Mouse (Mus musculus) frontal cortex, postnatal 14 days (tissue): ENCODE data around the gene Cdk5r1.
A peak's percentile ranks its signal among the peaks of the same experiment; 100 is the strongest.

Experiments used
- DNase-seq, 2 experiments: peaks; one replicate each; pipeline ENCODE4 v3.0.0; 2022; ENCODE audit warnings: low spot score in 2 of 2

Gene Cdk5r1

DNA sequence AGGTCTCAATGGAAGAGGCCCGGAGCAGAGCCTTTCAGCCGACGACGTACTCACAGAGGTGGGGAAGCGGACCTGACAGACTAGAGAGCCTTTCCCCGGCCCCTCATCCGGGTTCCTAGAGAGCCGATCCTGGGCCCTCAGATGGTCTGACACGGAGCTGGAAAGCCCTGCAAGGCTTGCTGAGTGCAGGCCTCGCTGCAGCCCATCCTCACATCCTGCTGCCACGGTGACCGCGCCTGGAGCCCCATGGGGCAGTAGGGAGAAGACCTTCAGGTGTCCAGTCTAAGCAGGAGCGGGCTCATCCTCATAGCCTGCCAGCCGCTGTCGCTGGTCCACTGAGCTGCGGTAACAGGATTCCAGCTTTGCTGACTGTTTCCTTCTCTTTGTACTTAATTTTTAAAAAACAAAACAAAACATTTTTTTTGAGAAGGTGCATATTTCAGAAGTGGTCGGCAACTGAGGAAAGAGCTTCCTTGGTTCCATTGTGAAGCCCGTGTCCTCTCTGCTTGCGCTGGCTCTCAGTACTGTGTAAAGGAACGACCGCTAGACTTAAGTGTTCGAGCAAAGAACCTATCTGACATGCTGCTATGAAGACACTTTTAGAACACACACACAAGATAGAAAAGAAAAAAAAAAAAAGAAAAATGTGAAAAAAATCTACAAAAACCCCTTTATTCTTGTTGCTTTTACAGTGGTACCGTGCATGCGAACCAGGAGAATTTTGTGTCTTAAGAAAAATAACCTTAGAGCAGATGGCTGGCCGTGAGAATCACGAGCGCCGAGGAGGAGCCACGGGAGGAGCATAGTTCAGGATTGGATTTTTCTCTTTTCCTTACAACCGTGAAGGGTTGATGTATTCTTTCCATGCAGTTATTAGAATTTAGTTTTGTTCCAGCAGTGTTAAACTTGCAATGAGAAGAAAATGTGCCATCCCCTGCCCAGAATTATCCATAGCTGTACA, 3.4 kb downstream of the Cdk5r1 start:
- DNase-seq, result no peak

DNA sequence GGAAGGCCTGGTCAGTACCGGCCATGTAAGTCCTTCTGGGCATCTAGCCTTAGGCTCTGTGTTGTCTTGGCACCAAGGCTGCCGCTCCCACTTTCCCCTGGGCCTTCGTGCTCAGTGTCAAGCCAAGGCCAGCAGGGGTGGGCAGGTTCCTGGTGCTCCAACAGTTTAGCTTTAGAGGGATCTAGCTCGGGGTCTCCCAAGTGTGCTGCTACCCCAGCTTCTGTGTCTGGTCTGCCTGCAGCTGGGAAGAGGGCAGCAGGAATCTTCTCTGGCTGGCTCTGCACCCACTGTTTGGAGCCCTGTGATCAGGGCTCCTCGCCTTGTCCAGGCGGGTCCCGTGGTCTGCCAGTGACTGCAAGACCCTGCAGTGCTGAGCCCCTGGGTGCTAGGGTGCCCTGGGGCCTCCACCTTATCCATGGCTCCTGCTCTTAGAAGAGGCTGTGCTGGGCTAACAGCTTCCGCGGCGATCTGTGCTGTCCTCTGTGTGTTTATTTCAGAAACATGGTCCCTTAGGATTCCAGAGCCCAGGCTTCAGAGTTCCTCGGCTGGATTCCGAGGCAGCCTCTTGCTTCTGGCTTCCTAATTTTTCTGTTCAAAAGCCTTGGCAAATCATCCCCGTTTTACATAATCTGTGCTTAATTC, 4.7 kb downstream of the Cdk5r1 start:
- no peak for DNase-seq

DNA sequence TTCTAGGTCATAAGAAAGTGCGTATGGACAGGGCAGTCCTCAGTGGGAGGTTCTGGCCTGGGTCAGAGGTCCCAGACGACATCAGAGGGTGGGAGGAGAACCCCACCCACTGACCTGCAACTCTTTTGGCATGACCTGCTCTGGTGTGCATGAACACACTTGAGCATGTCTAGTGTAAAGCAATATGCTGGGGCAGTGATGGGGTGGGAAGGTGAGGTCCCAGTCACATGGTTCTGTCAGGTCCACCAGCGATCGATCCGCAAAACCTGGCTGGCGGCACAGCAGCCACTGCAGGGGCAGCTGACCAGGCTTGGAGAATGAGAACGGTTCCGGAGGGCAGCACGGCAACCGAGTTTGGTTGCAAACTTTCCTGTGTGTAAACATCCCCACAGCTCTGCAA, 5.5 kb downstream of the Cdk5r1 start:
- DNase-seq, result no peak

DNA sequence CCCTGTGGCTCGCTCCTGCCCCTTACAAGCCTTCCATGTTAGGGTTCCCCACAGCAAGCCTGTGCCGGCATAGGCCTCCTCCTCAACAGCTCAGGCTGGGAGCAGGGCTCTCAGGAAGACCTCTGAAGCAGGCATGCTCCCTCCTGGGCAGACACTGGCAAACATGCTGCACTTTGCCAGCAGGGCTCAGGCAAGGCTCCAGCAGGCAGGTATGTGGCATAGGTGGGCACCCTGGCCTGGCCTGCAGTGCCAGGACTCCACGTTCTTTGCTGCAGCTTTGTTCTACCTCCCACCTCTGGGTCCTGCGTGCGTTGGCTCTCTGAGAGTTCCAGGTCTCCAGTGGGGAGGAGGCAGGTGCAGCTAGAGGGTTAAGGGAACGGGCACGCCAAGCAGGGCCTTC, 6.1 kb downstream of the Cdk5r1 start:
- no peak for DNase-seq

DNA sequence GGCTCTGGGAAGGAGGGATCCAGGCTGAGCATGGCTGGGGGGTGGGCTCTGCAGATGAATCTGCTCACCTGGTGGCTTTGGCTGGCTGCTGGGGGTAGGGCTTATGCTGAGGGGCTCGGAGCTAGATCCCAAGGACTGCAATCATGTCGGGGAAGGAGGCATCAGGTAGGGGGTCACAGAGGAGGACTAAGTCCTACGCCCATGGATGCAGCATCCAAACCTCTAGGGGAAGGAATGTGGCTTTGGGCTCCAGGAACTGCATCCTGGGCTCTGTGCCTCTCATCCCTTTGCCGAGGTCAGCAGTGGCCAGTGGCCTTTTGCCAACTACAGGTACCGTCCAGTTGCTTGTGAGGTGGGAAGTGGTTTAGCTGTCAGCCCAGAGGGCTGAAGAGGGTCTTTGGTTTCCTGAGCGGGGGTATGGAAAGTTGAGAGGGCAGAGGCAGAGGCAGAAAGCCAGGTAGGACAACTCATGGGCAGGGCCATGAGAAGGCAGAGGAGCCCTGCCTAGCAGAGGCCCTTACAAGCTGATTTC, 6.8 kb downstream of the Cdk5r1 start:
- DNase-seq, result no peak

DNA sequence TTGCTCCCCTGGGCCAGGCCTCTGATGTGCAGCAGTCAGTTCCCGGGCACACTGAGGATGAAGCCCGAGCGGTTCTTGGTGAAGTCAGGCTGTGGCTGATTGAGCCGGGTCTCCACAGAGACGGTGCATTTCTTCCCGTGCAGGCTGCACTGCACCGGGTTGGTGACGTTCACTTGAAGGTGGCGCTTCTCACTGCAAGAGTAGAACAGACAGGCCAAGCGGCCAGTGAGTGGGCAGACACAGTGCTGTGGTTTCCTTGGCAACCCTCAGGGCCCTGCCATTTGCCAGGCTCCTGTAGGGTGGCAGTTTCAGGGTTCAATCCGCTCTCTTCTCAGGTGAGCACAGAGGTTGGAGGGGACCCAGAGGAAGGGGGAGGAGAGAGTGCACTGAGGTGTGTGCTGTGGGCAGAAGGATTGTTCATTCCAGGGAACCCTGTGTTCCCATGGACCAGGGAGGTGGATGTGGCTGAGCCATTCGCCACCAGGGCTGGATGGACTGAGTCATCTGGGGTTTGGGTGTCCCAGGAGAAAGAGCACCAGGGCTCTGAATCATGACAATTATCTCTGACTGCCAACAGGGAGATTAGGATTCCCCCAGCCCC, 7.5 kb downstream of the Cdk5r1 start:
- peak; percentile 76 to 85 for DNase-seq

DNA sequence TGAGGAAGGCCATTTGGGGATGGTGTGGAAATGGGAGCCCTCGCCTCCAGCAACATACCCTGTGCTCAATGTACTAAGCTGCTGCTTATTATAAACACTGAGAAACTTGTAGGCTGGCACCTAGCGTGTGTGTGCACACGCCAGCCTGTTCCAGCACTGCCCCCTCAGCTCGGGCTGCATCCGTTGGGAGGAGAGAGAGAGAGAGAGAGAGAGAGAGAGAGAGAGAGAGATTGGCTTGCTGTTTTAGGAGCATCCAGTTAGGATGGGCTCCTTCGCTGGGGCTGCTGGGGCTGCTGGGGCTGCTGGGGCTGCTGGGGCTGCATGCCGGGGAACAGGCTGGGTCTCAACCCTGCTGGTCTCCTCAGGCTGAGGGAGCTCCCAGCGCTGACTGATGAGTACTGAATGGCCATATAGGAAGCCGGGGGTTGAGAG, 8.3 kb downstream of the Cdk5r1 start:
- no peak for DNase-seq

DNA sequence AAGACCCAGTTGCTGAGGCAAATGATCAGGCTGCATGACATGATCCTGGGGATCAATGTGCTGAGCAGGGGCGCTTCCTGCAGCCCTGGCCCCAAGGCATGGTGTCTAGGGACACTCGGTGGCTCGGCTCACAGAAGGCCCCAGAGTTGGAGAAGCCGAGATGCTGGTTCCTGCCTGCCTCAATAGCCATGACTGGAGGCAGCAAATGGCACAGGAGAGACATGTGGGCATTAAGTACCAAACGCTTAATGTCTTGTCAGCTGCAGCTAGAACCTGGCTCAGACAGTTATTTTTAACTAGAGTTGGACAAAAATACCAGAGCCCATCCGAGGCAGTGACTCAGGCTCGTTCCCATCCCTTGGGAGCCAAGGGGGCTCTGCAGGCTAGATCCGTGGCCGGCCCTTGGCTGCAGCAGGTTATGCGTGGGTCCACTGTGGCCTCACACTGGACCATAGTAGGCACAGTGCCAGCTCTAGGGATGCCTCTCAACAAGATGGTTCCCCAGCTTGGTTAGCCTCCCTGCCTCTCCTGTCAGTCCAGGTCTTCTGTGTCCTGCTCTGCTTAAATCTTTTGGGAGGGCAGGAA, 8.9 kb downstream of the Cdk5r1 start:
- no peak for DNase-seq

DNA sequence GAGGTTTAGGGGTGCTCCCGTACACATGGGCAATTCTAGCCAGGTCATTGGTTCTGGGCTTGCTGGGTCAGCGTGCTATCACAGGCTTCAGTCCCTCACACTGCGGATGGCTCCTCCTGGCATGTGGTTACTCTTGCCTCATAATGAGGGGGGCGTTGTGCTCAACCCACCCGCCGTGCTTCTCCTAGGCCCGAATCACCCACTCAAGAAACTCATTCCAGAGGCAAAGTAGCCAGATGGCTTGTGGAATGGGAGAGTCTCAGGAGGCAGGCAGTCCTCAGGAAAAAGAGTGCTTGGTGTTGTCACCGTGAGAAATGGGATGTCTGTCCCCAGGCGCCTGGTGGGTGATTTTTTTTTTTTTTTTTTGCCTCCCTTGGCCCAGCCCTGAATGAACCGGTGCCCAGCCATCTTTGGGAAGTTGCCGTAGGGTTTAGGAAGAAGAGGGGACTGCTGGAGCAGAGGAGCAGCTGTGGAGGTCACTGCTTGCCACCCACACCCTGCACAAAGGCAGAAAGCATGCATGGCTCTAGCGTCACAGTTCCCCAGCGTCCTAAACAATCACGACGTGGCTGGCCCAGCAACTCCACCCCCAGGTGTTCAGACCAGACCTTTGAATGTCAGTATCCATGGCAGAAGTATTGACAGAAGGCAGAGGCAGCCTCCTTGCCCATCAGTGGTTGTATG, 11.2 kb downstream of the Cdk5r1 start:
- DNase-seq, result no peak

DNA sequence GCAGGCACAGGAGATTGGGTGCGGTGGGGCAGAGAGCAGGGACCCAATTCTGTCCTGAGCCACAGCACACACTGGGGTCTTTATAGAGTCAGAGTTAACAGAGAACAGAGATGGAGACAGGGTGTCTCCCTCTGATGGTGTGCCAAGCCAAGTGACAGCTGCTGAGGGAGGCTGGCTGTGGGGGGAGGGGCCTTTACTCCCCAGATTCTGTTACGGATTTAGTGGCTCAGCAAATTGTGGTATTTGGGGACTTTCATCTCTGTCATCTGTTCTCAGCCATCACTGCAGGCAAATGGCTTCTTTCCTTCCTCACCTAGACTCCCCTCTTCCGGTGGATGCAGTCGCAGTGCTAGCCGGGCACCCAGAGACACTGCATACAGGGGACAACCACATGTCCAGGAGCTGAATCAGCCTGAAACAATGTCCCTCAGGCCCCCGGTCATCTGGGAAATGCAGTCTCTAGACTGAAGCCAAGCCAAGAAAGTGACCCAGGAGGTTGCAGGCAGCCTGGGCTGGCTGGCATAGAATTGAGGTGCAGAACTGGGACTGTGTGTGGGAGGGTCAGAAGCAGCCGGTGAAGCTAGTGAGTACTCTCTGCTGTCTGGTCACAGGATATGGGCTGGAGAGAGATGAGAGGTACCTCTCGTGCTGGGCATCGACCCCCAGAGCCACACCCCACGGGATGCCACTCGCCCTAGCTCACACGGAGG, 12.5 kb downstream of the Cdk5r1 start:
- no peak for DNase-seq

DNA sequence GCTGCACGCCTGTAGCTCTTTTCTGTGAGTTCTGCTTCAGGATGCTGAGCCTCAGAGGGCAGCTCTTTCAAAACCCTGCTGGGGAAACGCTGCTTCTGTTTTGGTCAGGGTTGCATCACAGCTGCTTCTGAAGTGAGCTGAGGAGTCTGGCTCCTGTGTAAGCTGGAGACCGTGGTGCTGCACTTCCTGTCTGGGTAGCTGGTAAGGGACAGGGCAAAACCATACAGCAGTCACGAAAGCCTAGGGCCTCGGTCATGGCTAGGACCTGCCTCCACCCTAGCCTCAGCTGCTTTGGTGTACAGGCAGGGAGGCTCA, 13.0 kb downstream of the Cdk5r1 start:
- DNase-seq, result no peak

DNA sequence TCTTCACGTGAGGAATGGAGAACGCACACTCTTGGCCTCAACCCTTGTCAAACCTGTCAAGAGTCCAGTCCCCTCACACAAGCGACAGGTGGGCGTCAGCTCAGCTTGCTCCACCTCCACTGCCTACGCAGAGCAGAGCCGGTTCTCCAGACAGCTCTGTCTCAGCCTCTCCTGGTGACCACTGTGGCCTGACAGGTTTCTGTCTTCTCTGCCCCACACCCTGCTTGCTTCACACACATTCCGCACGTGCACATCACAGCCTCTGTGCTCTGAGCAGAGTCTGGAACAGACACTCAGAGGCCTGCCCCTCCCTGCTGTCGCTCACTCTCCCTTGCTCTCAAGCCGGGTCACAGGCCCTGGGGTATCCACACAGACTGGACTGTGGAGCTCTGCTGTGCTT, 14.0 kb downstream of the Cdk5r1 start:
- DNase-seq, result no peak

DNA sequence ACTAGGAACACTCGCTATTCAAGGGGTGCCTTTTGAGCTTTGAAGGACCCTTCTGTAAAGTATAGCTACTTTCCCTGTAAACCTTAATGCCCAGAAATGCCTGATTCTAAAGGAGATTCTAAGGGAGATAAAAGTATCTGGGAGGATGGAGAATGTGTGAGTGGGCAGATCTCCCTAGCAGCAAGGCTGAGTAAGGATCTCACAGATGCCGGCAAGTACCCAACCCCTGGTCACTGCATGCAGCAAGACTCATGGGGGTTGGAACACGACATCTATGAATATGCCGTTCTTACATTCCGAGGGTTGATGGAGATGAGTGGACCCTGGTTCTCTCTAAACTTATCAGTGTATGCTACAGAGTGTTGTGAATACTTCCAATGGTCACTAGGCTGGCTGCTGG, 16.4 kb downstream of the Cdk5r1 start:
- no peak for DNase-seq

DNA sequence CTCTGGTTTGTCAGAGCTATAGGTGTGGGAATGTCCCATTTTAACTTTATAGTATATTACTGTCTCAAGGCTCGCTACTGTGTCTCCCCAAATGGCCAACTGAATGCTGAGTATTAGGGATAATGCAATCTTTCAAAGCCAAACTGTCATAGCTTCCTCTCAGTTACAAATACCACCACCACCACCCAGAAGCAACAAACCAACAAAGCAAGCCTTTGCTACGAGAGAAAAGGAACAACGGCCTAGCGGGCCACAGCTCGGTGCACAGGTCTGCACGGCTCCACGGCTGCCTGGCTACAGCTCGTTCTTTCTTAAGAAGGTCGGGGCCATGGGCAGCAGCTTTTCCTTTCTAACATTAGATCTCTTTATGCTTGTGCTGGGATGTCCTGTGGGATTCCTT, 18.0 kb downstream of the Cdk5r1 start:
- no peak for DNase-seq

DNA sequence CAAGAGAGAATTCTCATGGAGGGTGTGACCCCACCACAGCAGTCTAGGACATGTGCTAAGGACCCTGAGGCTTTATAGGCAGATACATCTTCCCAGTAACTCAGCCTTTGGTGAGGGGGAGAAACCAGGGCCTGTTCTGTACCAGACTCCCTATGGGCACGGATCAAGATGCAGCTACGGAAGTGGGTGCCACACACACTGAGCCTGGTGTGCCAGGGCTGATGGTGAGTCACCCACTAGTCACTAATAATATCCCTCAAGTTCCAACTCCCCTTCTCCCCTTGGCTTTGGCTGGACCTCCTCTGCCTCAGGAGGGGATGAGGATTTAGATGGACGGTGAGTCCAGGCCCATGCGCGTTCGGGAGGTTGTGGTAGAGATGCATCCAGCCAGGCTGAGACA, 19.1 kb downstream of the Cdk5r1 start:
- no peak for DNase-seq

DNA sequence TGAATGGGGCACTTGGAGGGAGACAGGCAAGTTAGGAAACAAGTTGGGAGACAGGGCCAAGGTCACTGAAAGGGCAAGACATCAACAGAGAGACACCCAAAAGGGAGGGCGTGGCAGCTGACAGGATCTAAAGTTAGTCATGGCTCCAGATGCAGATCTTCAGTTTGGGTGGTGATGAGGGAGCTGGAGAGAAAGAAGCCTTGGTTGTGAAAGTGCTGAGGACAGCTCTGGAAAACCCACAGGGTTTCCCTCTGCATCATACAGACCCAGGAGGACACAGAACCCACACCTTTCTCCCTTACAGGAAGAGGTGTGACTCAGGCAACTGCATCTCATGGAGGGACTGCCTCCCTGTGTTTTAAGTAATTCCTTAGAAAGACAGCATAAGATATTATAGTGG, 19.8 kb downstream of the Cdk5r1 start:
- no peak for DNase-seq

DNA sequence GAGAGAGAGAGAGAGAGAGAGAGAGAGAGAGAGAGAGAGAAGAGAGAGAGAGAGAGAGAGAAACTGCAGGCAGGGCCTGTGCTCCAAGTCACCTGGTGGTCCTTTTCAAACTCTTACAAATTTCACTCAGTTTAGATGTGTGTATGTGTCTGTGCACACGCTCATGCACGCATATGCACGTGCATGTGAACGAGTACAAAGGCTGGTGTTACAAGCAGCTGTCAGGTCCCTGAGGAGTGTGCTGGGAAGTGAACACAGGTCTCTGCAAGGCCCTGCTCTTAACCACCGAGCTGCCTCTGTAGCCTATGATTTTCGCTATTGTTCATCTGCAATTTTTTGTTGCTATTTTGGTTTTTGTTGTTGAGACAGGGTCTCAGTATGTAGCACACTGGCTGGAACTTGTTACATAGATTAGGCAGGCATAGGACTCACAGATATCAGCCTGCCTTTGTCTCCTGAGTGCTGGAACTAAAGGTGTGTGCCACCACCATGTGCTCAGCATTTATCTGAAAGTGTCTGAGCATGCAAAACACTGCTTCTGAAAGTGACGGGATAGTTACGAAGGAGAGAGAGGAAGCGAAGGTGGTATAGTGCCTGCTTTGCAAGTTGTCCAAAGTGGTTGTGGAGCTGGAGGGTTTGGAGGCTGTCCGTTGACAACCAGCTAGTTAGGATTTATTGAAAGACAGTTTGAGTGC, 20.5 kb downstream of the Cdk5r1 start:
- DNase-seq, result no peak

DNA sequence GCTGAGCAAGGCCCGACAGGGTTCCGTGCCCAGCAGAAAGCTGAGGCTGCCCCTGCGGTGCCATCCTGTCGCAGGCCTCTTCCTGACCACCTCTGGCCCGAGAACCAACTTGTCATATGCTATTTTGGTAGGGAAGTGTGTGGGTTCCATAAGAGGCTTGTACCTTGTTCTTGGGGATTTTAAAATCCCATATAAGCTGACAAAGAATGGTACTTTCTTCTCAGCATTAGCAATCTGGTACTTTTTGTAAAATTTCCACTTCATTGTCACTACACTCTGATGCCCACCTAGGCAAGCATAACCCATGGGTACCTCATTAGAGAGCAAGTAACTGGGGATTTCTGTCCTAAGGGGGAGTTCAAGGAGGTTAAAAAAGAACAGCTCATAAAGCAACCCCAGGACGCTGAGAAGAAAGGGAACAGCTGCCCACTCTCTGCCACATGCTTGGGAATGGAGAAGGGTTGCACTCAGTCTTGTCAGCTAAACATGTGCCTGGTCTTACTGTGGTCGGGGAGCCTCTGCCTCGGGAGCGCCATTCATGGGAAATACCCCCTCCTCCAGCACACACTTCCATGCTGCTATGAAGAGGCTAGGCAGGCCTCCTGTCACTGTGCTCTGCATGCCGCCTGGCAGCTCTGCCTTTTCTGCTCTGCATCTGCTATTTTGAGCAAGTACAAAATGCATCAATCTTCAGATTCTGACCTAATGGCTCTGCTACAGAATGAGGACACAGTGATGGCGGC, 21.7 kb downstream of the Cdk5r1 start:
- DNase-seq, result no peak

DNA sequence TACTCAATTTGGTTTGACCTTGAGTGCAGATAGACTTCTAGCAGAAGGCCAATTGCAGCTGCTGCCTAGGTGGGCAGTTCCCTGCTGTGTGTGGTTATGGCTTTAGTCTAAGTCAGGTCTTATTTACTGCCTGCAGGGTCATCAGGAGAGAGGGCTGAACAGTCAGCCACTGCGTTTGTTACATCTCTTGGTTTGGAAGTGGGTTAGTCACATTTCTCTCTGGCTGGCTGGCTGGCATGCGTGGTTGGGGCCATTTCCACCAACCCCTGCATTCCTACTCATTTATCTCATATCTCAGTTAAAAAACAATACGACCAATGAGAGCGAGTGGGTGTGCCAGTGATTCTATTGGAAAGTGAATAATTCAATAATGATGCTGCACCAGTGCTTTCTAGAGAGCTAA, 22.7 kb downstream of the Cdk5r1 start:
- no peak for DNase-seq

DNA sequence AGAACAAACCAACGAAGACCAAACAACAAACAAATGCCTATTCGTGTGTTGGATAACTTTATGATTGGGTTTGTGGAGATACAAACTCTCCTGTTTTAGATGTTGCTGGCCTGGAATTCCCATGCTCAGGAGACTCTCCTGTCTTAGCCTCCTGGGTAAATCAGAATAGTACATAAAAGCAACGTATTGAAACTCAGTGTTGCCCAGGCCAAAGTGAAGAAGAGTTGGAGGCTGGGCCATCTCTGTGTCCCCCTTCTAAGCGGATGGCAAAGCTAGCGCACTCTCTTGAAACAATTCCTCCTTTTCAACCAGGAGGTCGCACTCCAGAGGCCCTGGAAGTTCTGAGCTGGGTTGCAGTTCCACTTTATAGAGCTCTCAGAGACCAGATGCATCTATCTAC, 26.5 kb downstream of the Cdk5r1 start:
- no peak for DNase-seq
